Mouse (Mus musculus) brain, embryonic 14.5 days (tissue): ENCODE data around the gene Fzr1. TPM values are rescaled to one million over a fixed set of nuclear protein-coding genes. Genes with fewer than 3 reads are reported as not detected.

ENCODE experiments used
- DNase-seq: peaks from one replicate; pipeline ENCODE4 v3.0.0-alpha.2; 2011; ENCODE audit warnings: low read depth
- CTCF ChIP-seq: fragments of 200-500 bp; IDR thresholded peaks from 2 replicates; pipeline ENCODE4 v1.5.1; 2012; ENCODE audit warnings: inconsistent platforms, mild to moderate bottlenecking, moderate library complexity, borderline replicate concordance; ENCODE audit not compliant: insufficient read depth, insufficient read length; ENCODE audit errors: extremely low read depth
- POLR2A ChIP-seq: fragments of 200-500 bp; IDR thresholded peaks from 2 replicates; pipeline ENCODE4 v1.6.1; 2012; ENCODE audit warnings: mild to moderate bottlenecking, inconsistent platforms, borderline replicate concordance; ENCODE audit not compliant: poor library complexity, insufficient read depth, insufficient read length, severe bottlenecking; ENCODE audit errors: extremely low read depth
- polyA plus RNA-seq: library from polyadenylated mRNA; depleted of rRNA; stranded (reverse); fragments of >200 nt; gene quantifications from 2 replicates; pipeline ENCODE4 v1.2.3, GENCODE M21; 2012

The Fzr1 gene
- polyA plus RNA-seq, 1 experiment = 154 TPM

- TF ChIP-seq POLR2A (no peak), CTCF (no peak)
- peak; percentile 0 for DNase-seq
Measured at GRCm38 (mm10) chr10:81421041-81421796, 42.9 kb upstream of the Fzr1 start.

GRCm38 (mm10) chr10:81420191-81420767 lies 42.0 kb upstream of the Fzr1 start:
- no peak for DNase-seq
- TF ChIP-seq CTCF (no peak), POLR2A (no peak)

GRCm38 (mm10) chr10:81419111-81419928 lies 41.0 kb upstream of the Fzr1 start:
- DNase-seq = no peak
- TF ChIP-seq POLR2A = no peak
- TF ChIP-seq CTCF = no peak

- DNase-seq = no peak
- no peak for TF ChIP-seq POLR2A
- no peak for TF ChIP-seq CTCF
Measured at GRCm38 (mm10) chr10:81418216-81419070, 40.1 kb upstream of the Fzr1 start.

- DNase-seq = no peak
- TF ChIP-seq CTCF (no peak), POLR2A (no peak)
Measured at GRCm38 (mm10) chr10:81417227-81418215, 39.2 kb upstream of the Fzr1 start.

- peak; percentile 94 for DNase-seq
- no peak for TF ChIP-seq POLR2A
- peak; percentile 62 for TF ChIP-seq CTCF
Measured at GRCm38 (mm10) chr10:81416581-81417226, 38.4 kb upstream of the Fzr1 start.

- DNase-seq = no peak
- no peak for TF ChIP-seq CTCF
- TF ChIP-seq POLR2A = no peak
Measured at GRCm38 (mm10) chr10:81415549-81416310, 37.4 kb upstream of the Fzr1 start.

- DNase-seq = no peak
- TF ChIP-seq POLR2A (no peak), CTCF (no peak)
Measured at GRCm38 (mm10) chr10:81415146-81415545, 36.8 kb upstream of the Fzr1 start.

- TF ChIP-seq POLR2A = no peak
- TF ChIP-seq CTCF = no peak
- DNase-seq = peak; percentile 79
Measured at GRCm38 (mm10) chr10:81414682-81415081, 36.4 kb upstream of the Fzr1 start.

GRCm38 (mm10) chr10:81413310-81414261 lies 35.3 kb upstream of the Fzr1 start:
- TF ChIP-seq POLR2A = no peak
- DNase-seq = peak; percentile 80
